ENCODE assay signal across 8 mouse cellular contexts in genomic region chr19:55198303-55198702, GRCm38 (mm10). TPM values are rescaled to one million over a fixed set of nuclear protein-coding genes. Genes with fewer than 3 reads are reported as not detected.
DNase-seq lines count a peak whose midpoint lies in the region; ATAC-seq and TF ChIP-seq lines count a peak whose summit lies in the region.
"Had no signal": no experiment of that assay in that cellular context is flagged by ENCODE, and none has a peak within 500 bp of the region (broad histone marks: within the 10 kb centered on the region; RNA-seq: fewer than 3 reads in every experiment).

No protein-coding gene starts in this region.

- H3K4me1 ChIP-seq in CH12.LX (ENCODE audit: control insufficient read depth in 1 of 2, insufficient read depth in 2 of 2) (peaks cover 0 to 17% of the 10 kb centered on the region in 2 experiments; a peak in 2 of 4 replicates), MEL (ENCODE audit: control insufficient read depth in 1 of 2, insufficient read depth in 2 of 2, low read length in 2 of 2) (no peaks in the 10 kb centered on the region)
- H3K4me1 ChIP-seq in heart, embryonic 14.5 days (ENCODE audit: control insufficient read depth in 2 of 2, insufficient read depth in 2 of 2, low read length in 2 of 2), result peaks cover 0 to 3% of the 10 kb centered on the region in 2 experiments; a peak in 1 of 4 replicates
- H3K4me1 ChIP-seq in kidney, embryonic 15.5 days, result 0 out of 2 replicates have a peak, but pooled peaks cover 8% of the 10 kb centered on the region
- peaks cover 10% of the 10 kb centered on the region for H3K4me1 ChIP-seq in liver, embryonic 13.5 days (replicated peaks)

- TF ChIP-seq RAD21 in CH12.LX (IDR thresholded peaks at IDR 0.05; ENCODE audit: low read depth, low read length) (peak; percentile 87), MEL (IDR thresholded peaks at IDR 0.05; ENCODE audit: low read depth, low read length) (peak; percentile 95)

- H3K9me3 ChIP-seq in CH12.LX (replicated peaks; ENCODE audit: low read length) (no peaks in the 10 kb centered on the region), MEL (replicated peaks; ENCODE audit: insufficient read depth, low read length) (no peaks in the 10 kb centered on the region)
- no peaks in the 10 kb centered on the region for H3K9me3 ChIP-seq in heart, embryonic 14.5 days (ENCODE audit: control insufficient read depth, low read length)
- H3K9me3 ChIP-seq in kidney, embryonic 15.5 days (replicated peaks), result no peaks in the 10 kb centered on the region
- no peaks in the 10 kb centered on the region for H3K9me3 ChIP-seq in liver, embryonic 13.5 days (replicated peaks)

- H3K4me2 ChIP-seq in CH12.LX (ENCODE audit: insufficient read depth, low read depth, poor library complexity, severe bottlenecking), result peak overlapping the region; percentile 47; the same call in 1 of the 2 replicates
- H3K4me2 ChIP-seq in heart, embryonic 14.5 days (ENCODE audit: low read length), result peak overlapping the region; percentile 49
- H3K4me2 ChIP-seq in kidney, embryonic 15.5 days, result peak overlapping the region; percentile 33; the same call in 1 of the 2 replicates
- H3K4me2 ChIP-seq in liver, embryonic 13.5 days, result no peak overlapping the region

- peak; percentile 60 to 85 for TF ChIP-seq CTCF in CH12.LX (conservative IDR thresholded peaks at IDR 0.05 in 1 of 2, IDR thresholded peaks at IDR 0.05 in 1 of 2; ENCODE audit: low read depth in 2 of 2, low read length in 2 of 2)
- TF ChIP-seq CTCF in MEL (IDR thresholded peaks at IDR 0.05 in 2 of 3, conservative IDR thresholded peaks at IDR 0.05 in 1 of 3; ENCODE audit: control insufficient read depth in 1 of 3, insufficient read depth in 1 of 3, low read depth in 2 of 3, low read length in 3 of 3, poor library complexity in 1 of 3, severe bottlenecking in 1 of 3), result peak; percentile 87 to 90 (median 89)

- 30% methylated on average over 5 of the region's 5 CpGs for WGBS in heart, embryonic 14.5 days
- WGBS in kidney, embryonic 15.5 days, result 35% methylated on average over 5 of the region's 5 CpGs
- 28% methylated on average over 5 of the region's 5 CpGs for WGBS in liver, embryonic 13.5 days (ENCODE audit: insufficient replicate concordance)

- DNase-seq in CH12.LX (ENCODE audit: extremely low read depth) (peak; percentile 58), MEL (ENCODE audit: low read depth, low spot score) (peak; percentile 72)
- peak; percentile 87 for DNase-seq in embryo, embryonic 11 days
- no peak for DNase-seq in liver, embryonic 13.5 days
- peak; percentile 53 for DNase-seq in ovary, postnatal 36 days (ENCODE audit: low spot score)

- H3K79me2 ChIP-seq in CH12.LX (replicated peaks; ENCODE audit: control insufficient read depth, extremely low read depth, insufficient read depth, poor library complexity, severe bottlenecking), result no peaks in the 10 kb centered on the region
- H3K79me2 ChIP-seq in MEL (ENCODE audit: control insufficient read depth, insufficient read depth, low read length, poor library complexity), result no peaks in the 10 kb centered on the region; the same call in 1 of the 2 replicates

- H3K27me3 ChIP-seq in CH12.LX (replicated peaks) (peaks cover 4% of the 10 kb centered on the region), MEL (ENCODE audit: control insufficient read depth in 1 of 2, insufficient read depth in 2 of 2, low read length in 2 of 2) (peaks cover 0 to 2% of the 10 kb centered on the region in 2 experiments; a peak in 2 of 4 replicates)
- H3K27me3 ChIP-seq in heart, embryonic 14.5 days (ENCODE audit: control insufficient read depth, insufficient read depth, low read length), result peaks cover 4% of the 10 kb centered on the region; the same call in 1 of the 2 replicates
- H3K27me3 ChIP-seq in kidney, embryonic 15.5 days, result no peaks in the 10 kb centered on the region; the same call in 1 of the 2 replicates
- H3K27me3 ChIP-seq in liver, embryonic 13.5 days, result no peaks in the 10 kb centered on the region; the same call in 1 of the 2 replicates

- TF ChIP-seq POLR2A in CH12.LX (IDR thresholded peaks at IDR 0.05; ENCODE audit: low read depth, low read length) (no peak), MEL (IDR thresholded peaks at IDR 0.05; ENCODE audit: control insufficient read depth in 1 of 2, insufficient read depth in 1 of 2, low read depth in 1 of 2, low read length in 2 of 2, poor library complexity in 1 of 2) (no peak)

- H3K27ac ChIP-seq in CH12.LX (ENCODE audit: insufficient read depth, low read depth) (no peak overlapping the region), MEL (ENCODE audit: control insufficient read depth, low read depth, low read length) (no peak overlapping the region)
- no peak overlapping the region for H3K27ac ChIP-seq in heart, embryonic 14.5 days (replicated peaks in 1 of 2; ENCODE audit: control insufficient read depth in 1 of 2, insufficient read depth in 1 of 2, low read depth in 2 of 2, low read length in 2 of 2)
- H3K27ac ChIP-seq in kidney, embryonic 15.5 days, result no peak overlapping the region
- H3K27ac ChIP-seq in liver, embryonic 13.5 days, result no peak overlapping the region

- dilution Hi-C loops in CH12.LX (cut with MboI; ENCODE audit: extremely low pct_ligation_motif_present, extremely low pct_unique_long_range_greater_than_20kb, low sequenced_read_pairs), result no loop called here

- H3K36me3 ChIP-seq in CH12.LX (replicated peaks in 1 of 2; ENCODE audit: control insufficient read depth in 1 of 2, insufficient read depth in 1 of 2, low read length in 1 of 2) (no peaks in the 10 kb centered on the region), MEL (ENCODE audit: control insufficient read depth in 1 of 2, insufficient read depth in 2 of 2, low read length in 2 of 2) (no peaks in the 10 kb centered on the region)
- H3K36me3 ChIP-seq in heart, embryonic 14.5 days (ENCODE audit: control insufficient read depth, insufficient read depth, low read length), result no peaks in the 10 kb centered on the region
- no peaks in the 10 kb centered on the region for H3K36me3 ChIP-seq in kidney, embryonic 15.5 days
- no peaks in the 10 kb centered on the region for H3K36me3 ChIP-seq in liver, embryonic 13.5 days

- in situ Hi-C loops in CH12.LX (cut with MboI; ENCODE audit: low pct_ligation_motif_present, low pct_unique_long_range_greater_than_20kb, low sequenced_read_pairs), result no loop called here

- TF ChIP-seq EP300 in CH12.LX (IDR thresholded peaks at IDR 0.05; ENCODE audit: low read length), result no peak
- TF ChIP-seq EP300 in MEL (IDR thresholded peaks at IDR 0.05; ENCODE audit: low read depth in 1 of 2, low read length in 2 of 2), result no peak

- no peak for ATAC-seq in heart, embryonic 14.5 days (ENCODE audit: insufficient number of reproducible peaks, insufficient read depth, low FRiP score, low read depth)
- peak; percentile 68; the same call in 1 of the 2 replicates for ATAC-seq in kidney, embryonic 15.5 days (replicated peaks; ENCODE audit: low FRiP score)
- 0 out of 2 replicates have a peak, but pooled peaks have one; percentile 49 for ATAC-seq in liver, embryonic 13.5 days (ENCODE audit: low read depth)

- H3K4me3 ChIP-seq in CH12.LX (replicated peaks in 1 of 3; ENCODE audit: low read depth in 2 of 3, low read length in 2 of 3, poor library complexity in 1 of 3), result no peak overlapping the region
- no peak overlapping the region for H3K4me3 ChIP-seq in MEL (ENCODE audit: control insufficient read depth in 1 of 2, insufficient read depth in 1 of 2, low read depth in 2 of 2, low read length in 2 of 2)
- H3K4me3 ChIP-seq in heart, embryonic 14.5 days (ENCODE audit: control insufficient read depth in 1 of 2, insufficient read depth in 1 of 2, low read depth in 1 of 2, low read length in 2 of 2), result 0 out of 4 replicates have a peak overlapping the region, but pooled peaks of 1 of the 2 experiments have one; percentile 9
- no peak overlapping the region for H3K4me3 ChIP-seq in kidney, embryonic 15.5 days (replicated peaks)
- H3K4me3 ChIP-seq in liver, embryonic 13.5 days (replicated peaks), result no peak overlapping the region

- H3K9ac ChIP-seq in CH12.LX (ENCODE audit: insufficient read depth, low read depth) (no peak overlapping the region), MEL (ENCODE audit: control insufficient read depth, low read depth, low read length, poor library complexity, severe bottlenecking) (no peak overlapping the region)
- no peak overlapping the region for H3K9ac ChIP-seq in heart, embryonic 14.5 days (ENCODE audit: low read length)
- no peak overlapping the region for H3K9ac ChIP-seq in kidney, embryonic 15.5 days
- no peak overlapping the region for H3K9ac ChIP-seq in liver, embryonic 13.5 days

TF ChIP-seq in MEL, 35 proteins besides CTCF, POLR2A, EP300 and RAD21 (continues in another document):
- no peak for TF ChIP-seq CHD1 (IDR thresholded peaks at IDR 0.05; ENCODE audit: low read depth, low read length)

RNA-seq across cellular contexts. Expression of gene Tectb, which starts 17.8 kb away (rescaled TPM):
- total RNA-seq in CH12.LX (2012; rRNA removed) (not detected in 2 replicates), CH12.LX (2014; rRNA removed) (not detected in 2 replicates), MEL (2012; rRNA removed) (not detected in 2 replicates)
- polyA plus RNA-seq in CH12.LX (2012; ENCODE audit: insufficient read length, low read depth) (not detected in 2 replicates), MEL (2012; ENCODE audit: insufficient read depth in 1 of 2, insufficient read length in 2 of 2, low read depth in 1 of 2, low replicate concordance in 2 of 2, missing spikeins in 1 of 2) (not detected)
- not detected in 2 replicates for polyA plus RNA-seq in heart, embryonic 14.5 days (2014; fragmentation: Nextera tagmentation; extraction: Ambion mirVana)
- not detected in 2 replicates for polyA plus RNA-seq in kidney, embryonic 15.5 days (2015; fragmentation: Nextera tagmentation; extraction: Ambion mirVana)
- polyA plus RNA-seq in liver, embryonic 13.5 days (2015; fragmentation: Nextera tagmentation; extraction: Ambion mirVana), result not detected in 2 replicates
- polyA plus RNA-seq: large intestine, adult 2 months had no signal

RNA-seq across cellular contexts. Expression of gene Gucy2g, which starts 42.7 kb away (rescaled TPM):
- total RNA-seq in CH12.LX (2012; rRNA removed) (not detected in 2 replicates), CH12.LX (2014; rRNA removed) (not detected in 2 replicates), MEL (2012; rRNA removed) (0.65 and 1.1 TPM in 2 replicates)
- polyA plus RNA-seq in CH12.LX (2012; ENCODE audit: insufficient read length, low read depth) (0.11 TPM in 1 of 2 replicates, not detected in the other), MEL (2012; ENCODE audit: insufficient read depth in 1 of 2, insufficient read length in 2 of 2, low read depth in 1 of 2, low replicate concordance in 2 of 2, missing spikeins in 1 of 2) (1 to 10 TPM in 1 of 2 experiments, not detected in 1; 2.4 TPM)
- not detected in 2 replicates for polyA plus RNA-seq in heart, embryonic 14.5 days (2014; fragmentation: Nextera tagmentation; extraction: Ambion mirVana)
- 0.04 and 0.05 TPM in 2 replicates for polyA plus RNA-seq in kidney, embryonic 15.5 days (2015; fragmentation: Nextera tagmentation; extraction: Ambion mirVana)
- not detected in 2 replicates for polyA plus RNA-seq in liver, embryonic 13.5 days (2015; fragmentation: Nextera tagmentation; extraction: Ambion mirVana)

RNA-seq across cellular contexts. Expression of gene Acsl5, which starts 53.4 kb away (rescaled TPM):
- total RNA-seq in CH12.LX (2012; rRNA removed), result 126 and 143 TPM in 2 replicates
- 196 and 224 TPM in 2 replicates for total RNA-seq in CH12.LX (2014; rRNA removed)
- 231 and 265 TPM in 2 replicates for polyA plus RNA-seq in CH12.LX (2012; ENCODE audit: insufficient read length, low read depth)
- total RNA-seq in MEL (2012; rRNA removed), result 248 and 318 TPM in 2 replicates
- polyA plus RNA-seq in MEL (2012; ENCODE audit: insufficient read depth in 1 of 2, insufficient read length in 2 of 2, low read depth in 1 of 2, low replicate concordance in 2 of 2, missing spikeins in 1 of 2), result 100 to 1,000 TPM in 1 of 2 experiments, not detected in 1; 223 TPM
- polyA plus RNA-seq in heart, embryonic 14.5 days (2014; fragmentation: Nextera tagmentation; extraction: Ambion mirVana), result 30.7 and 31.6 TPM in 2 replicates
- 50.3 and 51.2 TPM in 2 replicates for polyA plus RNA-seq in kidney, embryonic 15.5 days (2015; fragmentation: Nextera tagmentation; extraction: Ambion mirVana)
- 116 and 134 TPM in 2 replicates for polyA plus RNA-seq in liver, embryonic 13.5 days (2015; fragmentation: Nextera tagmentation; extraction: Ambion mirVana)

Comparison
In these comparisons a context has a peak if more than half of its experiments do, and no peak if none do; other contexts are left out.
1. Of the 35 proteins assayed by ChIP-seq in both MEL and CH12.LX: peak only in MEL: ZC3H11A; only in CH12.LX: none; in both: CTCF, RAD21 and SMC3; in neither: 31.